Mouse (Mus musculus) olfactory bulb, adult 2 months (tissue): ENCODE data around the gene Fat3. TPM values are rescaled to one million over a fixed set of nuclear protein-coding genes. Genes with fewer than 3 reads are reported as not detected.

Experiments
- H3K27ac ChIP-seq: fragments of 200-500 bp; 2 replicates; pipeline ENCODE4 v1.5.1; 2012; ENCODE audit warnings: low read depth, low read length; ENCODE audit not compliant: insufficient read depth
- H3K4me1 ChIP-seq: fragments of 200-500 bp; 2 replicates; pipeline ENCODE4 v1.6.1; 2012; ENCODE audit warnings: low read length; ENCODE audit not compliant: control insufficient read depth, insufficient read depth
- H3K4me3 ChIP-seq: fragments of 200-500 bp; 2 replicates; pipeline ENCODE4 v1.5.1; 2012; ENCODE audit warnings: mild to moderate bottlenecking, low read depth, low read length, moderate library complexity; ENCODE audit not compliant: insufficient read depth
- CTCF ChIP-seq: fragments of 200-500 bp; IDR thresholded peaks from 2 replicates; pipeline ENCODE4 v1.5.1; 2012; ENCODE audit warnings: low read depth, mild to moderate bottlenecking, low read length, moderate library complexity; ENCODE audit not compliant: insufficient read depth
- POLR2A ChIP-seq: fragments of 200-500 bp; IDR thresholded peaks from 2 replicates; pipeline ENCODE4 v1.6.1; 2012; ENCODE audit warnings: mild to moderate bottlenecking, low read depth, low read length, moderate library complexity; ENCODE audit not compliant: insufficient read depth
- WGBS: fragments of 180-500 bp; shearing (Covaris S2); methylation state at CpG from one replicate; pipeline ENCODE4 v1.1.7; 2018; 5-methylcytosine and 5-hydroxymethylcytosine counted together
- polyA plus RNA-seq: library from polyadenylated mRNA; stranded (reverse); fragments of >200 nt; gene quantifications from 2 replicates; pipeline ENCODE4 v1.2.4, GENCODE M21; 2012; ENCODE audit warnings: low replicate concordance; ENCODE audit not compliant: missing spikeins, insufficient read depth, insufficient read length

Gene Fat3
- polyA plus RNA-seq, 1 experiment = not detected

DNA sequence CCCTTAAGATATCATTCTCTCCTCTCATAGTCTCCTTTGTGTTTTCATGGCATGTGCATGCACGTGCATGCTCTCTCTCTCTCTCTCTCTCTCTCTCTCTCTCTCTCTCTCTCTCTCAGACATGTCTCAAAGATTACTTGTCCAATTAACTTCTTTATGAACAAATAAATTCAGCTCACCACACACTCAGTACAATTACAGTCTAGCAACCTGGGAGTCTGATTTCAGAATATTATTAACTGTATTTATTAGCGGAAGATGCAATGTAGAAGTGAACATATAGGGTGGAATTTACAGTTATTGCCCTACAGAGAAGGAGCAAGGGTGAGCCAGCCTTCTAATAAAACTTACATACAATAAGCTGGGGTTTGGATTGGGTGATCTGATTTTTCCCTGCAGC, 225.5 kb downstream of the Fat3 start:
- no peak for TF ChIP-seq CTCF
- no peak for TF ChIP-seq POLR2A
- Histone ChIP-seq H3K4me1 (no peaks in the 10 kb centered on the region), H3K27ac (no peak overlapping the region), H3K4me3 (no peak overlapping the region)
- 91% methylated on average over 2 of the region's 2 CpGs for WGBS

DNA sequence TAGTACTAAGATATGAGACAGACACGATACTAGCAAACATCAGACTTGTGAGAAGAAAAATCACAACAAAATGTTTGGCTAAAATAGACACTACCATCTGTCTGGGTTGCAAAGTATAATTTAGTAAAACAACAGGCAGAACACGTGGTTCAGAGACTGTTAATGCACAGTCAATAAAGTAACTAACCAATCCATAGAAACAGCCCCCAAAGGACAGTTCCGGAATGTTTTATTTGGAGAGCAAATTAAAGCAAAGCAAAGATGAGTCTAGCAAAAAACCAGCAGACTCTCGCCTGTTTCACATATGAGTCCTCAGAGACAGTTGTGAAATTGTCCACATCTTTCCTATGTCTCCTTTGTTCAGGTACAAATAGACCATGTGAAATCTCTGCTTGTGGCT, 227.0 kb downstream of the Fat3 start:
- no peaks in the 10 kb centered on the region for H3K4me1 ChIP-seq
- WGBS = 75% methylated on average over 4 of the region's 4 CpGs
- no peak overlapping the region for H3K27ac ChIP-seq
- no peak overlapping the region for H3K4me3 ChIP-seq
- TF ChIP-seq POLR2A = no peak
- TF ChIP-seq CTCF = no peak

DNA sequence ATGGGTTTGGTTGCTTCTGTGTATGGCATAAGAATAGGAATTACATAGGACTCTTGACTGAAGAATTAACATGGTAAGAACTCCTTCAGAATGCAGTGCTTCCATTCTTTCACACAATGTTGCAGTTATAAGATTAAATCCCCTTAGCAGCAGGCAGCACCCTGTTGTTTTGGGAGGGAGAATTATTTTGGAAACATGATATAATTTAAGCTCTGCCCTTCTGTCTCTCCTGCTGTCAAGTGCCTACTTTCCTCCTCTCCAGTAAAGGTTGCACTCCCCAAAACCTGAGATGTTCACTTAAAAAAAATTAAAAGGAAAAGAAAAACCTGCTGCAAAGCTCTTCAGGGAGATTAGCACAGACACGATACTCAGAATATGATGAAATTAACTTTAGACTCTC, 228.3 kb downstream of the Fat3 start:
- no peak overlapping the region for H3K27ac ChIP-seq
- H3K4me3 ChIP-seq = no peak overlapping the region
- WGBS = 93% methylated on average over 1 of the region's 1 CpGs
- TF ChIP-seq POLR2A (no peak), CTCF (no peak)
- H3K4me1 ChIP-seq = no peaks in the 10 kb centered on the region

DNA sequence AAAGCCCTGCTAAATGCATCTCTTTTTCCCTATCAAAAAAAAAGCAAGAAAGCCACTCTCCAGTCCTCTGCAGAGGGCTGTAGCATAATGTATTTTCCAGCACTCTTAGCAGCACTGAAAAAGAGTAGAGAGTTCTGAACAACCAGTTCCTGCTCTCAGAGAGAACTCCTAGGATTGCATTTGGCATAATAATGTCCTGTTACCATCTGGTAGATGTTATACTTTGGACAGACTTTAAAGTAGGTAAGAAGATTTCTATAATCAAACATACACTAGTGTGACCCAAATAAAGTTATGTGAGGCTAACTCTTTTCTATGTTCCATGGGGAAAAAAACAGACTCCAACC, 230.3 kb downstream of the Fat3 start:
- Histone ChIP-seq H3K27ac (no peak overlapping the region), H3K4me3 (no peak overlapping the region), H3K4me1 (no peaks in the 10 kb centered on the region)
- TF ChIP-seq CTCF = no peak
- TF ChIP-seq POLR2A = no peak

DNA sequence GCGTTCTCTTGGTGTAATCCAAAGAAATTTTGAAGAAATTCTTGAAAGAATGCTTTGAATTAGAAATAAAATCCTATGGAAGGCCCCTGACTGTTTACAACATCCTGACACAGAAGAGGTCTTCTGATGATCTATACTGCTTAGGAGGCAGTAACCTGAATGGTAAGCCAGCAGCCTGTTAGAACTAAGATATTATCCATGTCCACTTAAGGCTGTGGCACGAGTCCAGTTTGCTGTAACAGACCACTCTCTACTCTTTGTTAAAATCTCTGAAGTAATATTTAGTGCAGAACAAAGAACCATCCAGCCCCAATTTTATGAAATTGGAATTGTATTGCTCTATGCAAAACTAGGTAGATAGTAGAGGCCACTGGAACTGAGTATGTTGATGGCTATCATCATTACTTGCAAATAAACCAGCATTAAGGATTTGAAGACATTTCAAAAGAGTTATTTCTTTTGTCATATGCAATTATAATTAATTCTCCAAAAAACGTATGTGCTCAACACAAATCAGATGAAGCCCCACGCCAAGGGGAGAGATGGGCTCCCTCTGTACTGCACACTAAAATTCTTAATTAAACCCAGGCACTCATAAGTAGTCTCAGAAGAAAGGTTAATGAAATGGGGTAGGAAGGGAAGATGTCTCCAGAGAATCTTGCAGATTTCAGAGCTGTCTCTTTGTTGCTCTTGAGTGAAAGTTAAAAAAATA, 230.9 kb downstream of the Fat3 start:
- Histone ChIP-seq H3K4me3 (no peak overlapping the region), H3K4me1 (no peaks in the 10 kb centered on the region), H3K27ac (no peak overlapping the region)
- 92% methylated on average over 4 of the region's 4 CpGs for WGBS
- no peak for TF ChIP-seq CTCF
- no peak for TF ChIP-seq POLR2A

DNA sequence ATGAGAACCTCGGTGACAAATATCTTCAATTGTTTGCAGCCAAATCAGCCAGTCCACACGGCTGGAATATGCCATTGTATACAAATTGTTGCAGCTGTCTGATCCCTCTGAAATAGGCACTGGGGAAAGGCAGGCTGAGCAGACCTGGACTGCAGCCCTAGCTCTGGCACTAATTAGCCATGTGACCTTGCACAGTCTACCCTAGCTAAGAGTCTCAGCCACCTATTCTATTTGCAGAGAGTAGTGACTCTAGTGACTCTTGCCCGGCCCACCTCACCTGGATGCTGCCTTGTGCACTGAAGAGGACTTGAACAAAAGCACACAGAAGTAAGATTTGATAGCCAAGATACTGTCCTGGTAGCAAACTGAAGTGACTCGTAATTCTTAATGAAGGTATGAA, 235.6 kb downstream of the Fat3 start:
- no peak overlapping the region for H3K27ac ChIP-seq
- WGBS = 63% methylated on average over 4 of the region's 4 CpGs
- no peak for TF ChIP-seq CTCF
- no peak for TF ChIP-seq POLR2A

DNA sequence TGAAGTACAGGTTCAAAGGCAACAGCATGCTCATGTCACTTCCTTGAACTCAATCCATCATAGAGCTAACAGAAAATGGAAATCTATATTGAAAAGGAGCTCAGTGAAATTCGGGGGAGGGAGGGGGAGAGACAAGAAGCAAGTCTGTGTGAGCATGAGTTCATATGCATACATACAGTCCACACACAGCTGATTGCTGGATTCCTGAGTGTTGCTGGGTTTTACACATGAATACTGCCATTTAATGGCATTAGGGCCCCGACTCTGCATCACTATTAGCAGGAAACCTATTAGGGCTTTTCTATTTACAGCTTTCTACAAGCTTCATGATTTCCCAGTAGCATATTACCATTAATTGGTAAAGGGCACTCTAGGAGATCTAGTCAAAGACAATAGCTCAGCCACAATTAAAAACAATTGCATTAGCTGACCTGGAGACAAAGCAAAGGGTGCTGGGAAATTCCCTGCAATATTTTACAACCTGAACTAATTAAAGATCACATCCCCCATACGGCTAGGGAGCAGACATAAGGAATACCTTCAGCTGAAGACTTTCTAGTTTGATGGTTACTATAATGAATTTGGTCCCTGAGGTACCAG, 243.7 kb downstream of the Fat3 start:
- no peaks in the 10 kb centered on the region for H3K4me1 ChIP-seq
- no peak overlapping the region for H3K27ac ChIP-seq
- H3K4me3 ChIP-seq = no peak overlapping the region
- no peak for TF ChIP-seq POLR2A
- WGBS = 54% methylated on average over 3 of the region's 3 CpGs

More for the DNA sequence above, 235.6 kb downstream of the Fat3 start:
- Histone ChIP-seq H3K4me3 (no peak overlapping the region), H3K4me1 (no peaks in the 10 kb centered on the region)

DNA sequence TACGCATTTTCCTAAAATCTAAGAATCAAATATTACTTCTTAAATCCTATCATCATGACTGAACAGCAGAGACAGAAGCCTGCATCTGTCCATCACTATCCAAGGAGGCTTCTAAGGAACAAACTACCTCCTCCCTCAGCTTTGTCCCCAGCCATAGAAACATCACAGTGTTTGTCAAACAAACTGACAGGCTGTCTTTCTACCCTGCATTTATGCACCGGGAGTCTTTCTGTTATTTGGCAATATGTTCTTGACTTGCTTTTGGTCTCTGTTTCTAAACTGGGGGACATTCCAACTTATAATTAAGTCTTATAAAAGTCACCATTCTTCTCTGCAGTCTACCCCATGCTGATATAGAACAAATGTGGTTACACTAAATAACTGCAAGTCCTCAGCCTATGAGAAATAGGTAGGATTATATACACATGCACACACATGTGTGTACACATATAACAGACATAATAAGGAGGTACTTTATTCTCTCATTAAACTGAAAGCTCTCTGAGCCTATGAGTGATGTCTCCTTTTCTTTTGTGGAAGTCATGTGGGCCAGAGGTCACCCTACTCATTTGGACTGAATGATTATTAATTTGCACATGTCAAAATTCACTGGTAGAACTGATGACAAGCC, 244.4 kb downstream of the Fat3 start:
- H3K27ac ChIP-seq = no peak overlapping the region
- no peak overlapping the region for H3K4me3 ChIP-seq
- 37% methylated on average over 2 of the region's 2 CpGs for WGBS
- TF ChIP-seq POLR2A = no peak
- TF ChIP-seq CTCF = no peak
- H3K4me1 ChIP-seq = no peaks in the 10 kb centered on the region

DNA sequence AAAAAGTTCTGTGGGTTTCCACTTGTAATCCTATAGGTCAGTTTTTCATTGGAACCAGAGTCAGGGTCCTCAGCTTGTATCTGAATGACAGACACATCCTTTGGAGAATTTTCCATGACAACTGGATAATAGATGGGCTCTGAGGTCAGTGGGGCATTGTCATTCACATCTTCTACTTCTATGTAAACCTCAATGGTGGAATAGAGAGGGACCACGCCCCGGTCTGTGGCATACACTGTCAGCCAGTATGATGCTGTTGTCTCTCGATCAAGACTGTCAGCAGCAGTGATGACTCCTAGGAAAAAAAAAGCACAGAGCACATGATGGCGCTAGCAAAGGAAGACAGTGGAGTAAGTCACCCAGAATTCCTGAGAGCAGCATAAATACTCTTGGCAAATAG, 254.3 kb downstream of the Fat3 start:
- H3K4me1 ChIP-seq = no peaks in the 10 kb centered on the region
- WGBS = 90% methylated on average over 4 of the region's 4 CpGs
- TF ChIP-seq POLR2A (no peak), CTCF (no peak)
- no peak overlapping the region for H3K4me3 ChIP-seq
- H3K27ac ChIP-seq = no peak overlapping the region

DNA sequence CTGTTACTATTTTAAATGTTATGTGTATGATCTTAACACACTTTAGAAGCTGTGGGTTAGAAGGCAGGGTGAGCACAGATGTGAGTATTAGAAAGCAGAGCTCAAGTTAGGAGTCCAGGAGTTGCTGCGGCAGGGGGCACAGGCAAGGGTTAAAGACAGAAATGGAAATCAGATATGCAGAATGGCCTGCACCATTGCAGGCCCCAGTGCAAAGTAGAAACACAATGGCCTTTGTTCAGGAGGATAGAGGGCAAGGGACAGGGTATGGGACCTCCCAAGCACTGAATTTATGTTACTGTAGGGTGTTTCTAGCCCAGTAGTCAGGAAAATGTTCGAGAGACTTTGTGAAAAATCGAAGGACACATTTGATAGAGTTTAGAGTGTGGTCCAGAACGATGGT, 269.5 kb downstream of the Fat3 start:
- WGBS = 60% methylated on average over 4 of the region's 4 CpGs
- Histone ChIP-seq H3K27ac (no peak overlapping the region), H3K4me1 (no peaks in the 10 kb centered on the region), H3K4me3 (no peak overlapping the region)
- no peak for TF ChIP-seq CTCF
- no peak for TF ChIP-seq POLR2A
